ENCODE assay signal across 10 mouse cellular contexts in the genomic region with DNA sequence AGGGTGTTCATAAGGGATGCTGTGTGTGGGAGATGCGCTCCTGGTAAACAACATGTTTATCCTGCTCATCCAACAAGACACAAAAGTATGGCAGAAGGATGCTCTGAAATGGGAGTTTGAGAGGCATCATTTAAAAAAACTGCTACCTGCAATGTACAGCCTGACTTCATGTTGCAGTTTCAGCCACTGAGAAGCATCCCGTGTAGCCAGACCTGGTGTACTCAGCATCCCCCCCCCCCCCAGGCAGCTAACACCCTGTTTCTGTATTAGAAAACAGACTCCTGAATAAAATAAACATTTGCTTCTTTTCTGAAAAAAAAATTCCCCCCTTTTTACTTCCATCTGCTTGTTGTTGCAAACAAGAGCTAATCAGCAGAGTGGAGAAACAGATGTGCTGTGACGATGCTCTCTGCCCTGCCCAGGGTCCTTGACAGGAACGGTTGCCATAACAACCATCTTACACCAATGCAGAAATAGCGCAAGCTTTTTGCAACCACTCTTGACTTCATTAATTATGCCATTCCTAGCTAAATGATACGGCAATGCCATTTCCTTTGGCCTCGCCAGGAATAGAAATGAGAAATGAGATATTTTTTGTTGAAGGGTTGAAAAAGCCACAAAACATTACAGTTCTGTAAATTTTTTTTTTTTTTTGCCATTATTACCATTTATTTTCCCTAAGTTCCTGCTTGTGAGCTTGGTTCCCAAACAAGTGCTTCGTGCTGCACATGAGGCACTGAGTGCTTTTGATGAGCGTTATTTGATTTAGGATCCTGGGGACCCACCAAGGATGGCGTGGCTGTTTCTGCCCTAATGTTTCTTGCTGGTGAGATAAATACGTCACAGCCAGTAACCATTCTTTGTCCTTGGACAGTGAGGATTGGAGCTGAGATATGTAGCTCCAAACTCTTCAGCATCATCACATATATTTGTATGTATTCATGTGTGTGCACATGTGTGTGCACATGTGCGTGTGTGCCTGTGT.
DNase-seq lines count a peak whose midpoint lies in the region; ATAC-seq and TF ChIP-seq lines count a peak whose summit lies in the region.
"Had no signal": no experiment of that assay in that cellular context is flagged by ENCODE, and none has a peak within 500 bp of the region (broad histone marks: within the 10 kb centered on the region; RNA-seq: fewer than 3 reads in every experiment).

No protein-coding gene starts in this region.

- H3K27ac ChIP-seq in forebrain, embryonic 13.5 days, result peak overlapping the region; percentile 81
- H3K27ac ChIP-seq in limb, embryonic 14.5 days (replicated peaks; ENCODE audit: low read depth, low read length), result no peak overlapping the region
- no peak overlapping the region for H3K27ac ChIP-seq in gastrocnemius, adult 2 months

- H3K4me1 ChIP-seq in forebrain, embryonic 13.5 days, result peaks cover 19% of the 10 kb centered on the region
- no peaks in the 10 kb centered on the region for H3K4me1 ChIP-seq in limb, embryonic 14.5 days (ENCODE audit: control insufficient read depth, insufficient read depth, low read length)

- intact Hi-C loops in gastrocnemius, adult 2 months (cut with DNase I), result no loop called here

- H3K4me3 ChIP-seq in forebrain, embryonic 13.5 days, result no peak overlapping the region
- H3K4me3 ChIP-seq in limb, embryonic 14.5 days (replicated peaks; ENCODE audit: low read length), result no peak overlapping the region
- H3K4me3 ChIP-seq in gastrocnemius, adult 2 months, result no peak overlapping the region
- H3K4me3 ChIP-seq: myocyte had no signal

- H3K27me3 ChIP-seq in forebrain, embryonic 13.5 days, result peaks cover 3% of the 10 kb centered on the region; the same call in 1 of the 2 replicates
- H3K27me3 ChIP-seq in limb, embryonic 14.5 days (ENCODE audit: control insufficient read depth, insufficient read depth, low read length), result no peaks in the 10 kb centered on the region

- WGBS in forebrain, embryonic 13.5 days, result 46% methylated on average over 12 of the region's 12 CpGs
- 48% methylated on average over 12 of the region's 12 CpGs for WGBS in limb, embryonic 14.5 days

- no peaks in the 10 kb centered on the region for H3K9me3 ChIP-seq in forebrain, embryonic 13.5 days (replicated peaks)
- H3K9me3 ChIP-seq in limb, embryonic 14.5 days (ENCODE audit: control insufficient read depth, low read length), result no peaks in the 10 kb centered on the region

- no peak for TF ChIP-seq CTCF in gastrocnemius, adult 2 months (IDR thresholded peaks at IDR 0.05)

- ATAC-seq in forebrain, embryonic 13.5 days, result peak; percentile 95
- no peak for ATAC-seq in limb, embryonic 14.5 days (ENCODE audit: low FRiP score, low read depth)

- H3K9ac ChIP-seq in forebrain, embryonic 13.5 days, result no peak overlapping the region
- no peak overlapping the region for H3K9ac ChIP-seq in limb, embryonic 14.5 days (ENCODE audit: low read depth, low read length, severe bottlenecking)

- peak overlapping the region; percentile 19 for H3K4me2 ChIP-seq in forebrain, embryonic 13.5 days
- H3K4me2 ChIP-seq in limb, embryonic 14.5 days (replicated peaks; ENCODE audit: low read depth, low read length, severe bottlenecking), result no peak overlapping the region

- TF ChIP-seq POLR2A in limb, embryonic 14.5 days (IDR thresholded peaks at IDR 0.05; ENCODE audit: borderline replicate concordance, extremely low read depth, insufficient read depth, insufficient read length), result no peak

- peak; percentile 44 to 70 for DNase-seq in right cerebral cortex, postnatal 10 days (ENCODE audit: low spot score in 2 of 2)
- no peak for DNase-seq in right cerebral cortex, adult 2 months (ENCODE audit: low spot score in 2 of 2)
- peak; percentile 19 for DNase-seq in limb, embryonic 14.5 days (ENCODE audit: low spot score)
- no peak for DNase-seq in lung, postnatal 4 days
- DNase-seq in gastrocnemius, adult 2 months, result no peak
- DNase-seq in frontal cortex, postnatal 25 days (ENCODE audit: low spot score in 2 of 2), result no peak
- DNase-seq: heart, postnatal 14 days; kidney, postnatal 4 days had no signal

- no peaks in the 10 kb centered on the region for H3K36me3 ChIP-seq in forebrain, embryonic 13.5 days (ENCODE audit: poor library complexity, severe bottlenecking)
- no peaks in the 10 kb centered on the region for H3K36me3 ChIP-seq in limb, embryonic 14.5 days (ENCODE audit: control insufficient read depth, insufficient read depth, low read length)

Comparison
In these comparisons a context has a peak if more than half of its experiments do, and no peak if none do; other contexts are left out.
1. DNase-seq: peak in right cerebral cortex, postnatal 10 days (2 of 2) and limb, embryonic 14.5 days (single experiment); none in right cerebral cortex, adult 2 months (0 of 2), lung, postnatal 4 days (0 of 2), gastrocnemius, adult 2 months (single experiment) and frontal cortex, postnatal 25 days (0 of 2).